Mouse (Mus musculus) CH12F3 (cell line): ENCODE data around the gene Ldb1.

Experiments used
- in situ Hi-C: fragments of 300-500 bp; cut with MboI; formaldehyde crosslinking; loops from 2 replicates; pipeline ENCODE4 v1.14.3; 2020; ENCODE audit warnings: low sequenced_read_pairs

The Ldb1 gene

GRCm38 (mm10) chr19:45988238-45988637, 56.8 kb downstream of the Ldb1 start:
- in situ Hi-C loops = no loop called here

GRCm38 (mm10) chr19:45984379-45984778, 60.6 kb downstream of the Ldb1 start:
- in situ Hi-C loops = no loop called here
